ENCODE assay signal across 8 mouse cellular contexts in the genomic region with DNA sequence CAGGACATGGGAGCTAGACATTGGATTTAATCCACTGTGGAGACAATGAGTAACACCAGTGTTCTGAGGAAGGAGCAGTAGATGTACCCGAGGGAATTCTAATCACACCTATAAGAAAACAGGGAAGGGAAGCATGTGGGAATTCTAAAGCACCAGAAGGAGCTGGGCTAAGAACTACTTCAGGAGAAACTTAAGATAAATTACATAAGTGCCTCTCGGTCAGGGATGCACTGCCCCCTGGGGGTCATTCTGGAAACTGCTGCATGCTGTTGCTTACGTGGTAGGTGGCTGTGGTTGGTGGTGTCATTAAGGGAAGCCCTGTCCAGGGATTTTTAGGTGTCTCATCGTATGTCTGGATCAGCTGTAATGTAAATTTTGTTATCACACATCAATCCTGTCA. TPM values are rescaled to one million over a fixed set of nuclear protein-coding genes. Genes with fewer than 3 reads are reported as not detected.
DNase-seq lines count a peak whose midpoint lies in the region; ATAC-seq and TF ChIP-seq lines count a peak whose summit lies in the region.

No protein-coding gene starts in this region.

- no peaks in the 10 kb centered on the region for H3K36me3 ChIP-seq in hindbrain, embryonic 14.5 days (replicated peaks; ENCODE audit: control insufficient read depth, insufficient read depth)

- TF ChIP-seq CTCF in cerebellum, adult 2 months (IDR thresholded peaks at IDR 0.05; ENCODE audit: borderline replicate concordance, insufficient read depth, low read depth, low read length) = peak; percentile 91

- 38% methylated on average over 4 of the region's 4 CpGs for WGBS in cerebellum, adult 2 months
- 23% methylated on average over 4 of the region's 4 CpGs for WGBS in hindbrain, embryonic 14.5 days

- H3K4me3 ChIP-seq in cerebellum, adult 2 months (replicated peaks; ENCODE audit: insufficient read depth, low read depth, low read length) = no peak overlapping the region
- H3K4me3 ChIP-seq in hindbrain, embryonic 14.5 days (replicated peaks; ENCODE audit: low read length) = no peak overlapping the region

- H3K4me1 ChIP-seq in cerebellum, adult 2 months (ENCODE audit: control insufficient read depth, insufficient read depth, low read length) = no peaks in the 10 kb centered on the region
- no peaks in the 10 kb centered on the region for H3K4me1 ChIP-seq in hindbrain, embryonic 14.5 days (replicated peaks; ENCODE audit: control insufficient read depth, insufficient read depth, low read length)

- H3K4me2 ChIP-seq in hindbrain, embryonic 14.5 days (replicated peaks) = no peak overlapping the region

- H3K9ac ChIP-seq in hindbrain, embryonic 14.5 days = no peak overlapping the region

- no peak overlapping the region for H3K27ac ChIP-seq in cerebellum, adult 2 months (ENCODE audit: insufficient read depth, low read length)
- no peak overlapping the region for H3K27ac ChIP-seq in hindbrain, embryonic 14.5 days

- no peaks in the 10 kb centered on the region for H3K27me3 ChIP-seq in cerebellum, adult 2 months (ENCODE audit: control insufficient read depth, insufficient read depth, low read length)
- H3K27me3 ChIP-seq in hindbrain, embryonic 14.5 days (ENCODE audit: control insufficient read depth, insufficient read depth, low read length) = no peaks in the 10 kb centered on the region

- TF ChIP-seq POLR2A in cerebellum, adult 2 months (IDR thresholded peaks at IDR 0.05; ENCODE audit: borderline replicate concordance, insufficient read depth, low read length) = no peak

- H3K9me3 ChIP-seq in hindbrain, embryonic 14.5 days (ENCODE audit: control insufficient read depth, low read length) = no peaks in the 10 kb centered on the region

- peak; percentile 51; the same call in 1 of the 2 replicates for ATAC-seq in hindbrain, embryonic 14.5 days (ENCODE audit: low FRiP score)
- ATAC-seq in megakaryocyte progenitor cell, adult 5-6 weeks (replicated peaks; ENCODE audit: poor library complexity) = peak; percentile 100

- peak; percentile 63 for DNase-seq in R1 (ENCODE audit: low read depth, low spot score)
- peak; percentile 67 to 81 for DNase-seq in cerebellum, adult 2 months
- peak; percentile 75 to 95 for DNase-seq in frontal cortex, adult 2 months (ENCODE audit: extremely low spot score in 1 of 2, low spot score in 1 of 2)
- DNase-seq in hindbrain, embryonic 14.5 days (ENCODE audit: low spot score) = peak; percentile 86
- DNase-seq in left cerebral cortex, adult 11 months (ENCODE audit: low spot score) = peak; percentile 83
- DNase-seq in right cerebral cortex, postnatal 36 days (ENCODE audit: low spot score in 2 of 2) = peak; percentile 66 to 74
- DNase-seq in yolk sac, embryonic 10.5 days (ENCODE audit: low spot score) = peak; percentile 51

RNA-seq across cellular contexts. Expression of gene Grxcr1, which starts 19.0 kb away (rescaled TPM):
- polyA plus RNA-seq in cerebellum, adult 2 months (2012; rRNA removed) = not detected in 2 replicates
- polyA plus RNA-seq in frontal cortex, adult 2 months (2012; rRNA removed) = not detected in 2 replicates
- polyA plus RNA-seq in hindbrain, embryonic 14.5 days (2014; fragmentation: Nextera tagmentation; extraction: Ambion mirVana) = 0.20 TPM in 1 of 2 replicates, not detected in the other
- not detected in 2 replicates for total RNA-seq in megakaryocyte progenitor cell, adult 5-6 weeks (2015)
- total RNA-seq in megakaryocyte progenitor cell, adult 5-6 weeks (2017) = not detected in 2 replicates
